Mouse (Mus musculus) embryo, embryonic 11 days (tissue): ENCODE measurements around the gene Cda.

Source experiments
- DNase-seq: peaks from one replicate; pipeline ENCODE4 v3.0.0-alpha.2; 2015

Gene Cda

GRCm38 (mm10) chr4:138367641-138368497 lies at the start of gene Cda:
Cda (minus strand) TSS chr4:138367992.
- DNase-seq: peak; percentile 84

- no peak for DNase-seq
Measured at GRCm38 (mm10) chr4:138416414-138416813, 48.6 kb upstream of the Cda start.

- no peak for DNase-seq
Measured at GRCm38 (mm10) chr4:138415991-138416390, 48.2 kb upstream of the Cda start.

GRCm38 (mm10) chr4:138414725-138415124 lies 46.9 kb upstream of the Cda start:
- no peak for DNase-seq

- DNase-seq: no peak
Measured at GRCm38 (mm10) chr4:138411504-138412121, 43.8 kb upstream of the Cda start.

- DNase-seq: no peak
Measured at GRCm38 (mm10) chr4:138411011-138411410, 43.2 kb upstream of the Cda start.

GRCm38 (mm10) chr4:138407479-138408194 lies 39.8 kb upstream of the Cda start:
- no peak for DNase-seq

GRCm38 (mm10) chr4:138404806-138405205 lies 37.0 kb upstream of the Cda start:
- DNase-seq: peak; percentile 27

- no peak for DNase-seq
Measured at GRCm38 (mm10) chr4:138396711-138397110, 28.9 kb upstream of the Cda start.

GRCm38 (mm10) chr4:138395971-138396645 lies 28.3 kb upstream of the Cda start, which contains the start of gene Fam43b:
Fam43b (minus strand) TSS chr4:138396528.
- peak; percentile 49 for DNase-seq

- peak; percentile 57 for DNase-seq
Measured at GRCm38 (mm10) chr4:138395087-138395970, 27.5 kb upstream of the Cda start.

GRCm38 (mm10) chr4:138393703-138394102 lies 25.9 kb upstream of the Cda start:
- no peak for DNase-seq

- no peak for DNase-seq
Measured at GRCm38 (mm10) chr4:138383789-138384188, 16.0 kb upstream of the Cda start.

- DNase-seq: no peak
Measured at GRCm38 (mm10) chr4:138382462-138382861, 14.7 kb upstream of the Cda start.

GRCm38 (mm10) chr4:138380132-138380689 lies 12.4 kb upstream of the Cda start:
- DNase-seq: no peak

- DNase-seq: peak; percentile 72
Measured at GRCm38 (mm10) chr4:138379091-138379840, 11.5 kb upstream of the Cda start.

- DNase-seq: peak; percentile 56
Measured at GRCm38 (mm10) chr4:138377526-138377925, 9.7 kb upstream of the Cda start.

GRCm38 (mm10) chr4:138375117-138375516 lies 7.3 kb upstream of the Cda start:
- no peak for DNase-seq

- DNase-seq: no peak
Measured at GRCm38 (mm10) chr4:138370996-138371516, 3.3 kb upstream of the Cda start.

- DNase-seq: no peak
Measured at GRCm38 (mm10) chr4:138368498-138369260, 887 bp upstream of the Cda start.
